Comparison of ENCODE assay signal across 20 mouse cellular contexts in genomic region chr19:20787289-20787688, GRCm38 (mm10).
"Had no signal": no experiment of that assay in that cellular context is flagged by ENCODE, and none has a peak within 500 bp of the region (broad histone marks: within the 10 kb centered on the region; RNA-seq: fewer than 3 reads in every experiment).

No protein-coding gene starts in this region.

- DNase-seq: heart, postnatal 10 days; heart, postnatal 14 days; heart, postnatal 36 days; heart, postnatal 4 days; kidney, adult 11 months; kidney, adult 18-20 months; kidney, adult 2 months; kidney, adult 8-10 months; kidney, adult 9 months; kidney, postnatal 10 days; kidney, postnatal 14 days; kidney, postnatal 25 days; kidney, postnatal 36 days; kidney, postnatal 4 days; layer of hippocampus, postnatal 36 days had no signal

- ATAC-seq: hindbrain, embryonic 16.5 days; hindbrain, postnatal 0 days; intestine, embryonic 15.5 days; intestine, embryonic 16.5 days; intestine, postnatal 0 days had no signal
